Mouse (Mus musculus) myocyte (in vitro differentiated cells): ENCODE data around the gene Polr2m.

Experiments used
- CEBPB ChIP-seq: IDR thresholded peaks from 2 replicates; pipeline ENCODE4 v1.6.1; 2011; ENCODE audit warnings: mild to moderate bottlenecking, moderate library complexity; ENCODE audit not compliant: poor library complexity, insufficient read depth, severe bottlenecking
- E2F4 ChIP-seq: IDR thresholded peaks from one replicate; pipeline ENCODE4 v1.6.1; 2011; ENCODE audit warnings: mild to moderate bottlenecking, control low read depth, moderate library complexity; ENCODE audit not compliant: insufficient read depth
- MAX ChIP-seq: IDR thresholded peaks from one replicate; pipeline ENCODE4 v1.6.1; 2011; ENCODE audit warnings: low read depth, mild to moderate bottlenecking, control low read depth
- MYOD1 ChIP-seq, 3 experiments: IDR thresholded peaks; one replicate each; pipeline ENCODE4 v1.6.1; 2011; ENCODE audit warnings: control low read depth in 2 of 3, low read depth in 2 of 3, mild to moderate bottlenecking in 2 of 3, moderate library complexity in 1 of 3; ENCODE audit not compliant: insufficient read length in 2 of 3, control insufficient read depth in 1 of 3
- MYOG ChIP-seq, 3 experiments: IDR thresholded peaks; one replicate each; pipeline ENCODE4 v1.6.1; 2011; ENCODE audit warnings: control low read depth in 2 of 3, low read depth in 2 of 3, mild to moderate bottlenecking in 2 of 3; ENCODE audit not compliant: insufficient read length in 2 of 3, control insufficient read depth in 1 of 3, insufficient read depth in 1 of 3
- POLR2A ChIP-seq: IDR thresholded peaks from one replicate; pipeline ENCODE4 v1.6.1; 2011; ENCODE audit warnings: low read depth, mild to moderate bottlenecking, control low read depth, moderate library complexity; ENCODE audit not compliant: insufficient read length
- POLR2AphosphoS2 ChIP-seq: IDR thresholded peaks from one replicate; pipeline ENCODE4 v1.6.1; 2011; ENCODE audit warnings: low read depth, control low read depth; ENCODE audit not compliant: insufficient read length
- SRF ChIP-seq: IDR thresholded peaks from one replicate; pipeline ENCODE4 v1.6.1; 2011; ENCODE audit warnings: low read depth; ENCODE audit not compliant: control insufficient read depth, insufficient read length
- TCF3 ChIP-seq: IDR thresholded peaks from one replicate; pipeline ENCODE4 v1.6.1; 2011; ENCODE audit warnings: low read depth, control low read depth; ENCODE audit not compliant: insufficient read length

- TF ChIP-seq TCF3 (no peak), MAX (no peak), POLR2A (no peak), POLR2AphosphoS2 (no peak), MYOD1 (IDR thresholded peaks at IDR 0.05; ENCODE audit: control insufficient read depth in 1 of 3, insufficient read length in 2 of 3, low read depth in 2 of 3) (no peak), SRF (no peak), CEBPB (no peak), E2F4 (no peak), MYOG (IDR thresholded peaks at IDR 0.05; ENCODE audit: control insufficient read depth in 1 of 3, insufficient read depth in 1 of 3, insufficient read length in 2 of 3, low read depth in 2 of 3) (no peak)
Observed at GRCm38 (mm10) chr9:71512899-71513298, 27.2 kb upstream of the Polr2m start.
